Mouse (Mus musculus) liver, embryonic 11.5 days (tissue): ENCODE results near the gene Ep400. TPM values are rescaled to one million over a fixed set of nuclear protein-coding genes. Genes with fewer than 3 reads are reported as not detected.
"Not testable (repeated sequence)": the region's sequence is repeated elsewhere in the genome, so short reads cannot be mapped to it uniquely, and the experiment has no call there.

ENCODE experiments used
- ATAC-seq: fragments of 200-750 bp; cut with Nextera tagmentation; replicated peaks from 2 replicates; pipeline ENCODE4 v1.8.0; 2017; ENCODE audit warnings: moderate number of reproducible peaks, mild to moderate bottlenecking, moderate TSS enrichment, moderate library complexity; ENCODE audit not compliant: low FRiP score
- DNase-seq: peaks from one replicate; pipeline ENCODE4 v3.0.0-alpha.2; 2017; ENCODE audit warnings: low spot score
- H3K27ac ChIP-seq: fragments of 300-500 bp; sonication (generic); 2 replicates; pipeline ENCODE4 v1.5.1; 2014; ENCODE audit warnings: mild to moderate bottlenecking, low read depth, low read length, control low read depth
- H3K27me3 ChIP-seq: fragments of 300-500 bp; sonication (generic); replicated peaks from 2 replicates; pipeline ENCODE4 v1.6.1; 2014; ENCODE audit warnings: low read length, mixed read lengths; ENCODE audit not compliant: control insufficient read depth, insufficient read depth
- H3K36me3 ChIP-seq: fragments of 300-500 bp; sonication (generic); 2 replicates; pipeline ENCODE4 v1.6.1; 2014; ENCODE audit warnings: mild to moderate bottlenecking, low read length, moderate library complexity, mixed read lengths; ENCODE audit not compliant: control insufficient read depth, insufficient read depth
- H3K4me1 ChIP-seq: fragments of 300-500 bp; sonication (generic); replicated peaks from 2 replicates; pipeline ENCODE4 v1.6.1; 2014; ENCODE audit warnings: low read length, mixed read lengths; ENCODE audit not compliant: control insufficient read depth, insufficient read depth
- H3K4me2 ChIP-seq: fragments of 300-500 bp; sonication (generic); 2 replicates; pipeline ENCODE4 v1.6.1; 2014; ENCODE audit warnings: mild to moderate bottlenecking, control low read depth, moderate library complexity
- H3K4me3 ChIP-seq: fragments of 300-500 bp; sonication (generic); 2 replicates; pipeline ENCODE4 v1.5.1; 2014; ENCODE audit warnings: low read depth, low read length, control low read depth
- H3K9ac ChIP-seq: fragments of 300-500 bp; sonication (generic); 2 replicates; pipeline ENCODE4 v1.6.1; 2014; ENCODE audit warnings: low read depth, low read length, control low read depth
- H3K9me3 ChIP-seq: fragments of 300-500 bp; sonication (generic); 2 replicates; pipeline ENCODE4 v1.6.1; 2016; ENCODE audit warnings: low read length, inconsistent platforms, mixed read lengths; ENCODE audit not compliant: control insufficient read depth
- WGBS: fragments of 180-500 bp; shearing (Covaris S2); extraction: QIAGEN DNeasy Blood & Tissue Kit; methylation state at CpG from one replicate; pipeline ENCODE4 v1.1.7; 2014; 5-methylcytosine and 5-hydroxymethylcytosine counted together
- polyA plus RNA-seq: library from polyadenylated mRNA; unstranded; fragments of >200 nt; fragmentation: Nextera tagmentation; extraction: Ambion mirVana; gene quantifications from 2 replicates; pipeline ENCODE4 v1.2.1, GENCODE M21; 2014

The Ep400 gene
- polyA plus RNA-seq, 1 experiment from 2014 or later, result 42.2 TPM

- H3K27me3 ChIP-seq, result no peaks in the 10 kb centered on the region
- no peak overlapping the region for H3K4me3 ChIP-seq
- H3K27ac ChIP-seq, result no peak overlapping the region
- H3K9ac ChIP-seq, result no peak overlapping the region
- peaks cover 51% of the 10 kb centered on the region for H3K36me3 ChIP-seq
- no peaks in the 10 kb centered on the region for H3K9me3 ChIP-seq
- no peaks in the 10 kb centered on the region; the same call in 1 of the 2 replicates for H3K4me1 ChIP-seq
- ATAC-seq, result no peak
- WGBS, result 90% methylated on average over 1 of the region's 1 CpGs
- H3K4me2 ChIP-seq, result no peak overlapping the region
- DNase-seq, result no peak
Measured at GRCm38 (mm10) chr5:110727850-110728249, 42.7 kb downstream of the Ep400 start.

GRCm38 (mm10) chr5:110723543-110723942, 47.0 kb downstream of the Ep400 start:
- Histone ChIP-seq H3K4me2 (no peak overlapping the region), H3K27me3 (no peaks in the 10 kb centered on the region), H3K27ac (no peak overlapping the region), H3K4me1 (no peaks in the 10 kb centered on the region; the same call in 1 of the 2 replicates), H3K4me3 (no peak overlapping the region), H3K36me3 (peaks cover 53% of the 10 kb centered on the region), H3K9me3 (no peaks in the 10 kb centered on the region), H3K9ac (no peak overlapping the region)
- ATAC-seq (no peak), DNase-seq (no peak)
- 81% methylated on average over 2 of the region's 2 CpGs for WGBS

GRCm38 (mm10) chr5:110721463-110721862, 49.1 kb downstream of the Ep400 start:
- not testable (repeated sequence) for H3K4me3 ChIP-seq, H3K27ac ChIP-seq, H3K27me3 ChIP-seq, H3K4me2 ChIP-seq, H3K4me1 ChIP-seq, DNase-seq, H3K9me3 ChIP-seq, H3K9ac ChIP-seq
- WGBS, result 79% methylated on average over 1 of the region's 1 CpGs
- H3K36me3 ChIP-seq, result peaks cover 55% of the 10 kb centered on the region
- ATAC-seq, result peak; percentile 85

- Histone ChIP-seq H3K4me3 (no peak overlapping the region), H3K36me3 (peaks cover 24% of the 10 kb centered on the region), H3K4me2 (no peak overlapping the region), H3K9ac (no peak overlapping the region), H3K27me3 (no peaks in the 10 kb centered on the region), H3K9me3 (no peaks in the 10 kb centered on the region), H3K27ac (no peak overlapping the region), H3K4me1 (no peaks in the 10 kb centered on the region)
- ATAC-seq, result peak; percentile 51; the same call in 1 of the 2 replicates
- no peak for DNase-seq
- 71% methylated on average over 2 of the region's 2 CpGs for WGBS
Measured at GRCm38 (mm10) chr5:110711455-110711854, 59.1 kb downstream of the Ep400 start.

- Histone ChIP-seq H3K9me3 (no peaks in the 10 kb centered on the region), H3K36me3 (peaks cover 30% of the 10 kb centered on the region), H3K4me2 (no peak overlapping the region), H3K4me1 (no peaks in the 10 kb centered on the region), H3K4me3 (no peak overlapping the region), H3K27me3 (no peaks in the 10 kb centered on the region), H3K9ac (no peak overlapping the region), H3K27ac (no peak overlapping the region)
- DNase-seq (no peak), ATAC-seq (no peak)
- WGBS, result 95% methylated on average over 4 of the region's 4 CpGs
Measured at GRCm38 (mm10) chr5:110709256-110709655, 61.3 kb downstream of the Ep400 start.

GRCm38 (mm10) chr5:110704004-110704403, 66.5 kb downstream of the Ep400 start:
- ATAC-seq (no peak), DNase-seq (no peak)
- Histone ChIP-seq H3K4me1 (no peaks in the 10 kb centered on the region), H3K27ac (no peak overlapping the region), H3K4me3 (no peak overlapping the region), H3K9me3 (no peaks in the 10 kb centered on the region), H3K27me3 (no peaks in the 10 kb centered on the region), H3K9ac (no peak overlapping the region), H3K36me3 (peaks cover 47% of the 10 kb centered on the region), H3K4me2 (no peak overlapping the region)
- WGBS, result 58% methylated on average over 1 of the region's 1 CpGs

GRCm38 (mm10) chr5:110698617-110699016, 71.9 kb downstream of the Ep400 start:
- Histone ChIP-seq H3K27ac (no peak overlapping the region), H3K9ac (no peak overlapping the region), H3K4me2 (no peak overlapping the region), H3K9me3 (no peaks in the 10 kb centered on the region), H3K4me1 (no peaks in the 10 kb centered on the region), H3K27me3 (no peaks in the 10 kb centered on the region), H3K36me3 (peaks cover 50% of the 10 kb centered on the region), H3K4me3 (no peak overlapping the region)
- no peak for ATAC-seq
- DNase-seq, result no peak
- 92% methylated on average over 4 of the region's 4 CpGs for WGBS

GRCm38 (mm10) chr5:110682041-110682440, 88.5 kb downstream of the Ep400 start:
- Histone ChIP-seq H3K9me3 (no peaks in the 10 kb centered on the region), H3K9ac (no peak overlapping the region), H3K4me2 (no peak overlapping the region), H3K4me3 (no peak overlapping the region), H3K4me1 (no peaks in the 10 kb centered on the region), H3K36me3 (peaks cover 51% of the 10 kb centered on the region), H3K27me3 (no peaks in the 10 kb centered on the region), H3K27ac (no peak overlapping the region)
- DNase-seq (no peak), ATAC-seq (no peak)
- 85% methylated on average over 7 of the region's 8 CpGs for WGBS

GRCm38 (mm10) chr5:110665486-110666121, 104.9 kb downstream of the Ep400 start:
- H3K36me3 ChIP-seq, result peaks cover 57% of the 10 kb centered on the region
- H3K4me1 ChIP-seq, result no peaks in the 10 kb centered on the region
- H3K9me3 ChIP-seq, result no peaks in the 10 kb centered on the region
- H3K27me3 ChIP-seq, result no peaks in the 10 kb centered on the region
- WGBS, result 74% methylated on average over 6 of the region's 6 CpGs
- no peak for DNase-seq
- 0 out of 2 replicates have a peak, but pooled peaks have one; percentile 23 for ATAC-seq
- no peak overlapping the region for H3K9ac ChIP-seq
- H3K4me3 ChIP-seq, result no peak overlapping the region
- no peak overlapping the region for H3K4me2 ChIP-seq
- no peak overlapping the region for H3K27ac ChIP-seq
